Mouse (Mus musculus): ENCODE data around the gene A230050P20Rik.

A230050P20Rik gene

DNA sequence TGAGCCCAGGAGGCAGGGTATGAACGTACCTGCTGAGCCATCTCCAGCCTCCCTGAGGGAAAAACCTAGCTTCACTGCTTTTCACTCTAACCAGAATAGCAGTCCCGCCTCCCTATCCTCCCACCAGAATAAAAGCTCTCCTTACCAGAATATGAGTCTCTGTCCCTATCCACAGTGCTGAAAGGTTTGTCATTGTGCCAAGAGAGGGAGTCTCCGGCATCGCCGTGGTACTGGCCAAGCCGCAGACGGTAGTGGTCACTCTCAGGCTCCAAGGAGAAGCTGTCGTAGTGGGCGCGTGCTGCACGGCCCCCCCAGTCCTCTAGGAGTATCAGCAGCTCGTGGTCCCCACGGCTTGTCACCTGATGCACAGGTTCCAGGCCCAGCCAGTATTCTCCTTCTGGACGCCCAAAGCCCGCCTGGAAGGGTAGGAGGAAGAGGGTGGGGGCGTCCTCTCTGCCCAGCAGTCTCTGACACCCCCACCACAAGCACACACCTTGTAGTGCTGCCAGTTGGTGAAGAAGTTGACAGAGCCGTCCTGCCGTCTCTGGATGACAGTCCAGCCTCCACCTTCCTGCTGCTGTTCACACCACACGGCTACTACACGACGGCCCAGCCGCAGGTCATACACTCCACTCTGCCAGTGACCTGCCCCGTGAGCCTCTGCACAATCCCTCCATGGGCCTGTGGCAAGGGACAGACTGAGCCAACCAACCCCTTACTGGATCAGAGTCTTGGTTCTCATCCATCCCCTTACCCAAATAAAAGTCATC lies 6.8 kb downstream of the A230050P20Rik start:
- DNase-seq = peak in 1 of 2 experiments; percentile 42

DNA sequence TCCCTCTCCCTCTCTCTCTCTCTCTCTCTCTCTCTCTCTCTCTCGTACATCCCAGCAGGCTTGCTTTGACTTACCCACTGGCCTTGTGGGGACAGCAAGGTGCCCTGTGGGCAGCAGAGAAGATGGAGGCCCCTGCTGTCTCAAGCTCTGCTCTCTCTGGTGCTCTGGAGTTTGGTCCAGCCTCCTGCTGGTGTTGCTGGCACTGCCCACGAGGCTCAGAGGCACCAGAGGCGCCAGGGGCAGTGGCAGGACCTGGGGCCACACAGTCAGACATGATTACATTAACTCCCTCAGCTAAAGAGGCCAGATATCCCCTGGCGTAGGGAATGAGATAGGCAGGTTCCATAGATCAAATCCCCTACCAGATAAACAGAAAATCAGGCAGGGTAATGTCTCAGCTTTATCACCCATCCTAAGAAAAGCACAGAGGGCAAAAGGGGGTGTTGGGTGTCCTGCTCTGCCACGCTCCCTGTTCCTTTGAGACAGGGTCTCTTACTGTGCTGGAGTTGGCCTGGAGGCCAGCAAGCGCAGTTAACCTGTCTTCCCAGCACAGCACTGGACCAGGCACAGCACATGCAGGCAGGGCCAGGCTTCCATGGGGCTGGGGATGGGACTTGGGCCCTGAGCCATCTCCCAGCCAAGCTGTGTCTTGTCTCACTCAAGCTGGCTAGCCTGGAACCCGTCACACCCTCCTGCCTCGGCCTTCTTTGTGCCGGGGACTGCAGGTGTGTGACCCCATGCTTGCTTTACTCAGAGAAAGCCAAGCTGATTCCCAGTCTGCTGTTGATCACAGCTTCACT lies 8.1 kb downstream of the A230050P20Rik start:
- no peak for DNase-seq

DNA sequence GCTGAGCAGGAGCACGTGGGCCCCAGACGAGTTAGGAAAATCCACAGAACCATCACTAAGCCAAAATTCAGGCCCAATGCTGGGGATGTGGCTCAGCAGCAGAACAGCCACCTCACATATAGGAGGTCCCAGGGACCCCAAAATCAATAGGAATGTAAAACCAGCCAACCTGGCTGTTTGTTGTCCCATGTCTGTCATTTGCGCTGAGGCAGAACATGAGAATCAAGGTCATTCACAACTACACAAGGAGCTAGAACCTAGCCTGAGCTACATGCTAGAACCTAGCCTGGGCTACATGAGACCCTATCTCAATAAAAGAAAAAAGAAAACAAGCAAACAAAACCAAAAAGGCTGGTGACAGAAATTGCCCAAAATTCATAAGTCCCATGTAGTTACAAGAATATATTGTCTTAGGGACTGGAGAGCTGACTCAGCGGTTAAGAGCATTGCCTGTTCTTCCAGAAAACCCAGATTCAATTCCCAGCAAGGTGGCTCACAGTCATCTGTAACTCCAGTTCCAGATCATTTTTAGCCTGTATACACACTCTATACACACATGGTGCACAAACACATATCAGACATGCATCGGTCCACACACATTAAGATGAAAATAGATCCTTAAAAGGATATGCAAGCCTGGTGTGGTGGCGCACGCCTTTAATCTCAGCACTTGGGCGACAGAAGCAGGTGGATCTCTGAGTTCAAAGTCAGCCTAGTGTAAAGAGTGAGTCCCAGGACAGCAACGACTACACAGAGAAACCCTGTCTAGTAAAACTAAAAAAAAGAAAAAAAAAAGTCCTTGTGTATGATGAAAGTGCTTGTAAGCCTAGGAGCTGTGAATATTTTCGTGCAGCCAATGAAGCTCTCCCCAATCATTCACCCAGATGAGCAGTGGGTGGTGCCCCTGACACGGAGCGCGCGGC lies 8.9 kb downstream of the A230050P20Rik start:
- DNase-seq = no peak

DNA sequence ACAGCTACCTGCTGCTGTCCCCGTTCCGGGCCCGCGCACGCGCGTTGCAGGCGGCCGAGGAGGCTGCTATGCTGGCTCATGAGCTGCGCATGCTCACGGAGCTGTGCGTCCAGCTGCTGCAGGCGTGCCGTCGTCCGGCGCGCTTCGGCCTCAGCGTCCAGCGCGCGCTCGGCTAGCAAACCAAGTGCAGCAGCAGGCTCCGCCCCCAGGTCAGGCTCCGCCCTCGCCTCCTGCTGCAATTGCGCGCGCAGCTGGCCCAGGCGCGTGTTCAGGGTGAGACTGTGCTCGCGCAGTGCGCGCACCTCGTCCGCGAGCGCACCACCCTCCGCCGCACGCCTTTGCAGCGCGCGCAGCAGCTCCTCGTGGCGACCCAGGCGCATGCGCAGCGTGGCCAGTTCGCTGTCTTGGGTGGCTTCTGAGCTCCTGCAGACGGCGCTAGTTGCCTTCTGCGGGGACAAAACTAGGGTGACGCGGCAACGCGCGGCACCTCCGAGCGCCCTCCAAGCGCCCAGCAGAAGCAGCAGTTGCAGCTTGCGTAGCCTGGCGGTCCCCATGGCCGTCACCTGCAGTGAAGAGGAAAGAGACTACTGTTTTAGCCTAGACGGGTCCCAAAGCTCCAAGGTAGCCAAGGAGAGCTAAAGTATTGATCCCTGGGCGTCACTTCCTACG lies 9.7 kb downstream of the A230050P20Rik start:
- DNase-seq = peak; percentile 100

DNA sequence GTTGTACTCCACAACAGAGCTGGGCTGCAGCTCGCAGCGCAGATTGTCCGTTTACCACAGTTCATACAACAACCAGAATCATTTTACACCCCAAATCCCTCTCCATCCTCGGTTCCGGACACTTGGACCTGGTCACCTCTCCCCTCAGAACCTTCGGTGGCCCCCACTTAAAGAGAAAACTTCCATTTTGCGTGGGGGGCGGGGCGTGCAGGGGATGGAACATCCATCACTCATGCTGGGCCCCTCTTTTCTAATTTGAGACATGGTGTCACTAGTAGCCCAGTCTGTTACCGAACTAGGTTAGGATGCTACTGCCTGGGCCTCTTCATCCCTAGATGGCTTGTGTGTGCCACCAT lies 10.2 kb downstream of the A230050P20Rik start:
- DNase-seq = peak; percentile 49 to 66

DNA sequence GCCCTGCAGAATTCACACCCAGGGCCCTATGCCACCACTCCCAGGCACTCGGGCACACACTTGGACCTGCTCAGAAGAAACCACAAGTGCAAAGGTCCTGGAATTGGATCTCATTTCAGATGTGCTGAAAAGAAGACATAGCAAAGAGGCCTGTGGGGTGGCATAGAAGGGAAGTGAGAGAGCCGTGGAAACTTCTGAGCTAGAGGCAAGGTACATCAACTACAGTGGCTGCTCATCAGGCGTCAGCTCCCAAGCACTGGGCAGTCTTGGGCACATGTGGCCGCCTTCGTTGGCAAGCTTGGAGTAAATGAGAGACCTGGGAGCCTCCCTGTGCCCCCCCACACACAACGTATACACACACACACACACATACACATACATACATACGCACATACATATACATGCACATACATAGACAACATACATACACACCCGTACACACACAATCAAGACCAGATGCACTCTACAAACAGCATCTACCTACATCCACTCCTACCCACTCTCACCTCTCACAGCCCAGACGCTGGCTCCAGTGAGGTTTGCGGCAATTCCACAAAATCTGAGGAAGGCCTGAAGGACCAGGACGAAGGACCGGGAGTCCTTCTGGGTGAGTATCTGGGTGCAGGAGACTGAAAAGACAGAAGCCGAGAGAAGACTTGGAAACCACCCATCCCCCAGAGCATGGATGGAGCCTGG lies 10.8 kb downstream of the A230050P20Rik start, which contains the start of gene Angptl6:
Angptl6 (minus strand) TSS at position 631 of the 696 bp plus-strand sequence.
- no peak for DNase-seq

DNA sequence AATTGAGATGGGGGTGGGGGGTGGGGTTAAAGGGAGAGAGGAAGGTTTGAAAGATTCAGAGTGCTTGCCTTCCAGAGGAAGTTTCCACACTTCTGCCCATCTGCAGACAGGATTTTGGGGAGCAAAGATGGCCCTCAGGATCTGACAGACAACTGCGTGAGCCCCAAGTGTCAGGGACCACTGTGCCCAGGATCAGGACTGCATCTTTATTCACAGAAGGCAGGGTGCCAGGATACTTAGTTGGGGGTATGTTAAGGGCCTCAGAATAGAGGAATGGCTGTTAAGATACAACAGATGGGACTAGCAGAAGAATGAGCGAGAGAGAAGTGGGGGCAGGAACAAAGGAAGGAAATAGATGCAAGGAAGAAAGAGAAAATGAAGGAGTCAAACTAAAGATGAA lies 18.1 kb downstream of the A230050P20Rik start:
- no peak for DNase-seq

DNA sequence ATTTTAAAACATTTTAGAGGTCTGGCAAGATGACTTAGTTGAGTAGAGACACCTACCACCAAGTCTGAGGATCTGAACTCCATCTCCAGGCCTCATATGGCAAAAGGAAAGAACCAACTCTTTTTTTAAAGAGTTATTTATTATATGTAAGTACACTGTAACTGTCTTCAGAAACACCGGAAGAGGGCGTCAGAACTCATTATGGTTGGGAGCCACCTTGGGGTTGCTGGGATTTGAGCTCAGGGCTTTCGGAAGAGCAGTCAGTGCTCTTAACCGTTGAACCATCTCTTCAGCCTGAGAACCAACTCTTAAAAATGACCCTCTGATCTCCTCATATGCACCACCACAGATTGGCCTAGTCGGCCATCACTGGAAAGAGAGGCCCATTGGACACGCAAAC lies 18.7 kb downstream of the A230050P20Rik start:
- DNase-seq = no peak

DNA sequence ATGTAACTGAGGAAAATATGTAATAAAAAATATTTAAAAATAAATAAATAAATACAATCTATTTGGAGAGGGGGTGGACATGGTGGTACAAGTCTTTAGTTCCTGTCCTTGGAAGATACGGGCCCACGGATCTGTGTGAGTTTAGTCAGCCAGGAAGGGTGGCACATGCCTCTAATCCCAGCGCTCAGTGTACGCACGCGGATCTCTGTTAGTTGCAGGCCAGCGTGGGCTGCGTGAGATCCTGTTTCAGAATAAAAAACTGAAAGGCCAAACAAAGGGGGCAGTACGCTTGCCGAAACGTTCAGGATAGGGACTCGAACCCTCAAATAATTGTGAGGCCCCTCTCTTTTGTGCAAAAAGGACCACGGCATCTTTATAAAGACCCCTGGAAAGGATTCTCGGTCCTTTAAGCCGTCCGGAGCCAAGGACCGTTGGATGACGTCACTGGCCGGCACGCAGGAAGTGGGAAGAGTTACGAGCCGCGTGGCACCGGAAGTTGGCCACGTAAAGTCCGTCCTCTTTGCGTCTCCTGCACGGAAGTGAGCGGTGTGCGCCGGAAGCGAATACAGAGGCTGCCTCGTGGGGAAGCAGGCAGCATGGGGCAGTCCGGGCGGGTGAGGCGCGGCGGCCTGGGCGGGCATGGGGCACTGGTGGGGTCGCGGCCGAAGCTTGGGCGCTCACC lies 19.4 kb downstream of the A230050P20Rik start, which contains the start of gene Ppan:
Ppan (plus strand) TSS at position 472 of the 682 bp plus-strand sequence.
- peak; percentile 96 to 98 for DNase-seq

DNA sequence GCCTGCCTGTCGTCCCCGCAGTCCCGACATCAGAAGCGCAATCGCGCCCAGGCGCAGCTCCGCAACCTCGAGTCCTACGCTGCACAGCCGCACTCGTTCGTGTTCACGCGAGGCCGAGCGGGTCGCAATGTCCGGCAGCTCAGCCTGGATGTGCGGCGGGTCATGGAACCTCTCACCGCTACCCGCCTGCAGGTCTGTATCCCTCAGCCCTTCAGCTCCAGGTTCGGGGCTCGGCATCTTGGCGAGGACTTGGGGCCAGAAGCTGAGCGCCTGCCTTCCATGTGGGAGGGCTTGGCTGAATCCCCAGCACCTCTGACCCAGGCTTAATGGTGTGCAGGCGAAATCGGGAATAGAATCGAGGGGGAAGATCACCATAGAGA lies 19.9 kb downstream of the A230050P20Rik start:
- DNase-seq = peak in 1 of 2 experiments; percentile 60

DNA sequence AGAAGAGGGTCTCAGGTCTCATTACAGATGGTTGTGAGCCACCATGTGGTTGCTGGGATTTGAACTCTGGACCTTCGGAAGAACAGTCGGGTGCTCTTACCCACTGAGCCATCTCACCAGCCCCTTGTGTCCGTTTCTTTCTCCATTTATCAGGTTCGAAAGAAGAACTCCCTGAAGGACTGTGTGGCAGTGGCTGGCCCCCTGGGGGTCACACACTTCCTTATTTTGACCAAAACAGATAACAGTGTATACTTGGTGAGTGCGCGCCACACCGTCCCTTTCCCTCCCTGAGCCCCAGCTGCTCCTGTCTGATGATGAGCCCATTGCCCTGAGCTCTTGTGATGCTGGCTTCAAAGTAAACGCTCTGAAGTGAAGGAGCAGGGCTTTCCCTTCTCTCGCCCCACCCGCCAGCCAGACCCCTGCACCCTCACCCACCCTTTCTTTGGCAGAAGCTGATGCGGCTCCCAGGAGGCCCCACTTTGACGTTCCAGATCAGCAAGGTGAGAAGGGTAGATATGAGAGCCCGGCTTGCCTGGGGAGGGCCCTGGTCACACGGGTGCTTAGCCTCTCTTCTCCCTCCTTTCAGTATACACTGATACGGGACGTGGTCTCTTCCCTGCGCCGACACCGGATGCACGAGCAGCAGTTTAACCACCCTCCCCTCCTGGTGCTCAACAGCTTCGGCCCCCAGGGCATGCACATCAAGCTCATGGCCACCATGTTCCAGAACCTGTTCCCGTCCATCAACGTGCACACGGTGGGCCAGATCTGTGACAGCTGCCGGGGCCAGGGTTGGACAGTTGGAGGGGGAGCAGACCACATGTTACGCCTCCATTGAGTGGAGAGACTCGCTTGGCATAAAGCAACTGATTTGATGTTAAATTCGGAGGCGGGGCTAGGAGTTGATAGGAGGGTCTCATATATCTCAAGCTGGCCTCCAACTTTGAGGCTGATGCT lies 21.0 kb downstream of the A230050P20Rik start:
- no peak for DNase-seq

DNA sequence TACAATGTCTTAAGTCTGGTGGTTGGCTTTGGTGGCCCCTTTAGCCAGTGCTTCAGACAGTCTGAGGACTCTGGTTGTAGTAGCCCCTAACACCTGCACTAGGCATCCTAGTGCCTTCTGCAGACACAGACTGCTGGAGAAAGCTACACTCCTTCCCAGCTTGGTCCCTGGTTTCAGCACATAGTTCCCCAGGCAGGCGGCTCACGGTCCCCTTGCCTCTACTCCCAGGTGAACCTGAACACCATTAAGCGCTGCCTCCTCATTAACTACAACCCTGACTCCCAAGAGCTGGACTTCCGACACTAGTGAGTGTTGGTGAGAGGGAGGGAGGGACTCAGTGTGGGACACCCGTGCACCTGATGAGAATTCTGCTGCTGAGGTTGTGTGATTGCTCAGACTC lies 22.0 kb downstream of the A230050P20Rik start:
- DNase-seq = no peak

DNA sequence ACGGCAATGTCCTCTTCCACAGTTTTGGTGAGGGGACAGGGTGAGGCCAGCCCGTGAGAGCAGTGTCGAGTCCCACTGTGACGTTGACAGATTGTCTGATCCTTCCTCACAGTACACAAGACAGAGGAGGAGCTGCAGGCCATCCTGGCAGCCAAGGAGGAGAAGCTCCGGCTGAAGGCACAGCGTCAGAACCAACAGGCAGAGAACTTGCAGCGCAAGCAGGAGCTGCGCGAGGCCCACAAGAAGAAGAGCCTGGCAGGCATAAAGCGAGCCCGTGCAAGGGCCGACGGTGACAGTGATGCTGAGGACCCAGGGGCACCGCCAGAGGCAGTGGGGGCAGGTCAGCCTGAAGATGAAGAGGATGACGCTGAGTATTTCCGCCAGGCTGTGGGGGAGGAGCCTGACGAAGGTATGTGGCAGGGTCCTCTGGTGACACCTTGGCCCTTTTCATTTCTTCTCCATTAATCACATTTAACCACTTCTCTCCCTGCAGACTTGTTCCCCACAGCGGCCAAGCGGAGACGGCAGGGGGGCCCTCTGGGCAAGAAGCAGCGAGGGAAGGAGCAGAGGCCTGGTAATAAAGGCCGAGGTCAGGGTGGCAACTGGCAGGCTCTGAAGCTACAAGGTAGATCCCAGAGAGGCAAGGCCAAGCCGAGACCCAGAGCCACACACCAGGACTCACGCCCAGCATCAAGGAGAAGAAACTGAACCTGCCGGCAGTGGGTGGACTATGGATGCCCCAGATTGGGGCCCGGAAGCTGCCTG lies 23.1 kb downstream of the A230050P20Rik start:
- peak in 1 of 2 experiments; percentile 38 for DNase-seq

DNA sequence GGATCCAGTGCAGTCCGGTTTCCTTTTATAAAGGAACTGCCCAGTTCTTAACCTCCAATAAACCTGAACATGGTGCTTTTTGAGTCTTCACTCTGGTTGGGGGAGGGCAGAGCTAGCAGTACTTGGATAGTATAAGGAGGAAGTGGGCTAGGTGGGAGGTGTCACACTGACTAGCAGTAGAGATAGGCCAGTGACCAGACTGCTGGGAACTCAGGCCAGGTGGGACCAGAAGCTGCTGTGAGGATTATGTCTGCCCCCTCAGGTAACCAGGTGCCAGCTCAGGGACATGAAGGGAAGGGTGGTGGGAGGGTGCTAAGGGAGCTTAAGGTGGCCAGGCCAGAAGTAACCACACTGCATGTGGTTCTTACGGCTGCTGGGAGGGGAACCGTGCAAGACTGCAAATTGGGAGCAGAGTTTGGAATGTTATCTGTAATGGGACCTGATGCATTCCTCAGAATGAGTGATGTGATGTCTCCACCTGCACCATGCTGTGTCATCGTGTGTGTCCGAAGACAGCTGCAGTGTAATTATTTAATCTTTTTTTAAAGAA lies 23.7 kb downstream of the A230050P20Rik start:
- DNase-seq = no peak

DNA sequence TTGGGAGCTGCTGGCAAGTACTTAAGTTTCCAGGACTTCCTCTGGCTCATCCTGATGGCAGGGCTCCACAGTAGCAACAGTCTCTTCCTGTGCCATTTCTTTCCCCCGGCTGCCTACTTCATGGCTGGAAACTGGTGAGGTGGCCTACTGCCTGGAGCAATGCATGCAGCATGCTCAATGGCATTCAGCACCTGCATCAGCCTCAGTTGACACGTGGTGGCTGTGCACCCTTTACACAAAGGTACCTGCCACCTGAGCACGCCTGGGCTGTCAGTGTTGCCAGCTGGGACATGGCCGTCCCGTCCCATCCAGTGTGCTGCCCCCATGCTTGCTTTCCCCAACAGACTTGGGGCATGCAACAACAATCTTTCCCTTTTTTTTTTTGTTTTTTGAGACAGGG lies 24.6 kb downstream of the A230050P20Rik start:
- DNase-seq = no peak

DNA sequence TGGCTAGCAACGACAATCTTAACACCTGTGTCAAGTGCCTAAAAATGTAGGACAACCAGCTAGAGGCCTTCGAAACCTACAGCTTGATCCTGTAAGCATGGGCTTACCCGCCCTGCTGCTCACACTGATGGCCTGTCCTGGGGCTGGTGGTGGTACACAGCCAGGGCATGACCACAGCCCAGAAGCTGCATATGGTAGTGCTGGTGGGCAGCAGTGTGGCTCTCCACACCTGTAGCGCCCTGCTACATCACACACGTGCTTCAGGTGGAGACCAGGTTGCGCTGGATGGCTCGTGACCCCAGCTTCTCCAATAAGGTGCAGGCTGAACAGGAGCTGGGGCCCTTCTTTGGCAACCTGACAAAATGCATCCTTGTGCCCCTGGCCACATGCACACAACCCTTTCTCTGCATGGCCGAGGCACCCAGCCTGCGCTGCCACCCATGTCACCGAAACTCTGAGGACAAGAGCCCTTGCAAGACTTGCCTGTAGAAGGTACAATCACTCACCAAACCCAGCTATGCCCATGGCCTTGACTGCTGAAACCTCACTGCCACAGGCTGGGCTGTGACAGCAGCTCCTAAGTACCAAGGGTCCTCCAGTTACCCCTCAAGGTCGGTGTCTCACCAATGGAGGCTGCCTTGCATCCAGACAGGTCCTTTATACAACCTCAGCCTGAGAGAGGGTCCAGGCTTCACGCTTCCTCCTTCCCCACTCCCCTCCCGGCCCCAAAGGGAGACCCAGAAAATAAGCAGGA lies 25.3 kb downstream of the A230050P20Rik start:
- DNase-seq = no peak

DNA sequence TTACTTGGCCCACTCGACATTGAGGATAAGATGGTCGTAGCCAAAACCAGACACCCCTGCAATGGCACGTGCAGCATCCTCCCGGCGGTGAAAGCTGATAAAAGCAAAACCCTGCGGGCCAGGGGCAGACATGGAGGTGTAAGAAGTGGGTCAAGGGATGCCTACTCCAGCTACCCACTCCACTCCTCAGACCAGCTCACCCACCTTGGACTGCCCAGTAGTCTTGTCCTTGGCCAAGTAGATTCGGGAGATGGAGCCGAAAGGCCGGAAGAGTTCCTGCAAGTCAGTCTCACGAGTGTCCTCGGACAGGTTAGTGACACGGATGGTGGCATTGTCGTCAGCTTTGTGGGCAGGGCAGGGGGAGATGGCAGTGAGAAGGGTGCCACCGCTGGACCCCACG lies 26.2 kb downstream of the A230050P20Rik start:
- DNase-seq = no peak

DNA sequence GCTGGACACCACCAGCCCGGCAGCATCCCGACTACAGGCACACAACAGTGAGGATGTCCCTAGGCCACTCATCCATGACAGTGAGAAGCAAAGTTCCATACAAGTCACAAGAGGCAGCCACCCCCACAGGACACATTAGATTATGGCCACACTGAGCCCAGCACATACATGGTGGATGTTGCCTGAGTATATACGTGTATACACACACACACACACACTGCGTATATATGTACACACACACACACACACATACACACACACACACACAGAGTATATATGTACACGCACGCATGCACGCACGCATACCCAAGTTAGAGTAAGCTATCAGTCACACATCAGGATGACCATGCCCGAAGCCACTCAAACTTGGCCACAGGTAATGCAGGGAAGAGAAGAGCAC lies 26.9 kb downstream of the A230050P20Rik start:
- no peak for DNase-seq

All from kidney, postnatal 4 days (tissue).